Mouse (Mus musculus): ENCODE results near the gene Synj2.

Gene Synj2

DNA sequence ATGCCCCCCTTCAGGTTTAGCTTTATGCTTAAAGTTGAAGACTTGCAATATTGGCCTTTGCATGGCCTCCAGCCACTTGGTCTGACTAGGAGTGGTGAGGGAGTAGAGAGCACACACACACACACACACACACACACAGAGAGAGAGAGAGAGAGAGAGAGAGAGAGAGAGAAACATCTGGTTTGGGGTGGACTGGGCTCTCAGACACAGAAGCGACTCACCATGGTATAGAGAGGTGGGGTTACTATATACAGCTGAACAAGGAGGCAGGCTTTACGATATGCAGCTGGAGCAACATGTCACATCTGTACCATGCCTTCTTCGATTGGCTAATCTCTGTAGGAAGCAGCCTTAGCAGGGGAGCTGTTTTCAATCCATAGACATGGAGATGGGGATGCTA, 5.4 kb upstream of the Synj2 start:
- DNase-seq (ENCODE audit: low read depth), result peak; percentile 30

- peak; percentile 23 for DNase-seq (ENCODE audit: low read depth)
Measured at GRCm38 (mm10) chr17:5936276-5936675, 4.8 kb upstream of the Synj2 start.

- DNase-seq (ENCODE audit: low read depth), result no peak
Measured at GRCm38 (mm10) chr17:5937441-5937840, 3.6 kb upstream of the Synj2 start.

- no peak for DNase-seq (ENCODE audit: low read depth)
Measured at GRCm38 (mm10) chr17:5939871-5940270, 1.2 kb upstream of the Synj2 start.

DNA sequence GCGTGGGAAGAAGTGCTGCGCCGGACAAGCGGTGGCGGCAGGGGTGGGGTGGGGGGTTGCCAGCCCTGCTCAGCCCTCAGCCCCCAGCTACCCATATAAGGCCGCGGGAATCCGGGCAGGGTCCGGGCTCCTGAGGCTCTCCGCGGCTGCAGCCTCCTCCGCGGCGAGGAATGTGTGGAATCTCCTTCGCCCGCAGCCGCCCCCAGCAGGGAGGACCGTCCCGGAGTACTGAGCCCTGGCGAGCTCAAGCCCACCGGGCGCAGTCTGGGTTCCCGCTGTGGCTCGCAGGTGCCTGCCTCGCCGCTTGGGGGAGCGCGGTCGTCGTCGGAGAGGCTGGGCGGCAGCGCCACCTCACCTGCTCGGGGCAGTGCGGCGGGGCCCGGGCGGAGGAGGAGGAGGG, 288 bp upstream of the Synj2 start:
- peak; percentile 85 for DNase-seq (ENCODE audit: low read depth)

DNA sequence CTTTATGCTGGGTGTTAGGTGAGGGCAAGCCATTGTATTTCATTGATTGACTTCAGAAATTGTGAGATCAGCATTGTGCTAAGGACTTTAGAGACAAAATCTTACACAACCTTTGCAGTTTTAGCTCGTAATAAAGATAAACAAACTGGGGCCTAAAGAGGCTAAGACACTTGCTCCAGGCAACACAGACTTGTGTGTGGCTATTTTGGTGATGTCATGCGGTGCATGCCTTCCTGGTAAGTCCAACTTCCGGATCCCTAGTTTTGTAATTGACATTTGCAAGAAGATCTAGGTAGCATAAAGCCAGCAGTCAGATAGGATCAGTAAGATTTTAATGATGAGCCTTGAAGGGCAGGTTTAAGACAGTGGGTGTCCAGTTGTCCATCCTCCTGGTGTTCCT, 1.1 kb downstream of the Synj2 start:
- no peak for DNase-seq (ENCODE audit: low read depth)

GRCm38 (mm10) chr17:5943053-5943452, 2.0 kb downstream of the Synj2 start:
- DNase-seq (ENCODE audit: low read depth), result no peak

DNA sequence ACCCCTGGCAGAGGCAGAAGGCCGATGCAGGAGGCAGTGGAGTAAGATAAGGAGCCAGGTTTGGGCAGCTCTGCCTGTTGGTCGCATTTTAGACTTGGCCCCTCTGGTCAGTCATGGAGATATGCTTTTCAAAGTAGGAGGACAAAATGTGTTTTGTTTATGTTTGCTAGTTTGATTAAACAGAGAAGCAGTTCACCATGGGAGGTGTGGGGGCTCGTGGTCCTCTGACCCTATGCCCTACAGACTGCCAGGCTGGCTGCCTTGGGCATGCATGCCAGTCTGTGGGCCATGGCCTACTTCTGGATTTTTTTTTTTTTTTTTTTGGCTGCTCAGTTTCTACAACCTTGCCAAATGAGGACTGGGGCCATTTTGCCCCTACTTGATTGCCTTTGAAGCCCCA, 6.0 kb downstream of the Synj2 start:
- no peak for DNase-seq (ENCODE audit: low read depth)

GRCm38 (mm10) chr17:5952455-5952854, 11.4 kb downstream of the Synj2 start:
- DNase-seq (ENCODE audit: low read depth), result no peak

DNA sequence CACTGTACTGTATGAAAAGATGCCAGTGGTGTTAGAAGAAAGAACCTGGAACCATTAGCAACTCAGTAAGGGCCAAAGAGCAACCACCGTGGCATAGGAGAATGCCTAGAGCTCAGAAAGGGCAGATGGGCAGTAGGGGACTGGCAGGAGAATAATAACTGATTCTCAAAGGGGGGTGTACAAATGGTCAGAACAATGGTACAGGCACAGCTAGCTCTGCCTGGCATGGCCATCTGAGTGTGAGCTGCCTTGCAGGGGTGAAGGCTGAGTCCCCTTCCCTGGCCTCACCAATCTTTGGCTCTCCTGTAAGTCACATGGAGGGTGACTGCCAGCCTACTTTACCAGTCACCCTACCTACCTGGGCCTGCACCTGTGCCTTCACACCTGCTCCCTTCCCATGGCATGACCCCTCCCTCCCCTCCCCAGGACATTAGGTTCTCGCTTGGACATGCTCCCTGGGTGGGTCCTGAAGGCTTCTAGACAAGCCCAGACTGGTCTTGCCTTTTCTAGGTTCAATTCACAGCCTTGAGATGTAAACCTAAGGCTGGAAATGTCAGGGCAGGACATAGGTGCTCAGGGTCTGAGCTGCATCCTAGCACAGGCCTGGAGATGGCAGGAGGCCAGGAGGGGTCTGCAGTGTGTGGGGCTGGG, 15.4 kb downstream of the Synj2 start:
- DNase-seq (ENCODE audit: low read depth), result no peak

DNA sequence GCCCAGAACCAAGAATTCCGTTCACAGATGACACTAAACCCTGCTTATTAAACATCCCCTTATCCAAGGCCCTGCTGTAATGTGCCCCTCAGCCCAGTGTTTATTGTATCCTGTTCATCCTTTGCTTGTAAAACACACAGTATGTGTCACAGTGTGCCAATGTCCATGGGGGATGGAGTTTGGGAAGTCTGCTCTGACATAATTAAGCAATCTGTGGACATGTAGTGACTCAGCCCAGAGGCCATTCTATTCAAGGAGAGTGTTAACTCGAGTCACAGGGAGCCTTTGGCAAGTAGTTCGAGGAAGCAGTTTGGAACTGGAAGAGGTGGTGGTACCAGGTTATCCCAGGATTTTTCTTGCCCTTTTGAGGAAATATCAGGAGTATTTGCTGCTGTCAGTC, 16.0 kb downstream of the Synj2 start:
- DNase-seq (ENCODE audit: low read depth), result no peak

- DNase-seq (ENCODE audit: low read depth), result no peak
Measured at GRCm38 (mm10) chr17:5958229-5958628, 17.1 kb downstream of the Synj2 start.

DNA sequence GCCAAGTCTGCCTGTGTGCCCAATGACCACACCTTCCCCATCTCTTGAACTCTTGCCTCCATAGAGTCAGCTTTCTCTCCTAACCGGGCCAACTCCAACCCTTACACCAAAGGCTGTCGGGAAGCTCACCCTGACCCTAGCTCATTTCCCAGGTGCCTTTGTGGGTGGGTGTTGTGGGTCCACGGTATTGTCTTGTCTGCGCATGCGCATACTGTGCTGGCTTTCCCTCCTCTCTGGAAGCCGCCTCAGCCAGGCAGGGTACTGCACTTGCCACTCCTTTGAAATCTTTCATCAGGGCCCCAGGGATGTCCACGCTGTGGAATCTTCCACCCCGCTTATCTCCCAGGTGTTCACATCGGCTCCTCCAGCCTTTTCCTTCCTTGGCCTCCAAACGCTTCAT, 17.6 kb downstream of the Synj2 start:
- DNase-seq (ENCODE audit: low read depth), result no peak

- DNase-seq (ENCODE audit: low read depth), result no peak
Measured at GRCm38 (mm10) chr17:5959096-5959495, 18.0 kb downstream of the Synj2 start.

DNA sequence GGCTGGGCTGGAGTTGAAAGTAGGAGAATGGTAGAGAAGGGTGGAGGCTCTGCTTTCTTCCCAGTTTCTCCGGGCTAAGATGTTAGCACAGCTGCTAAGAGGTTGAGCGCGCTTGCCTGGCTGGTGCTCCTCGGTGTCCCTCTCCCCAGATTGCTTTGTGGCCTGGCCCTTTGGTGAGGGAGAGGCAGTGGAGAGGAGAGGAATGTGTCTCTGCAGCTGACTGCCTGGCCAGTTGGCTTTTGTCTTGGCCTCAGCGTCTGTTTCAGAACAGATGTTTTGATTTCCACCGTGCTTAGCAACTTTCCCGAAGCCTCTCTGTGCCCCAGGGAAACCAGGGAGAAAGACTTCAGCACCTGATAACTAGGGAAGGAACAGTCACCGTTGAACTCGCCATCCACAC, 18.7 kb downstream of the Synj2 start:
- DNase-seq (ENCODE audit: low read depth), result no peak

GRCm38 (mm10) chr17:5963766-5964165, 22.7 kb downstream of the Synj2 start:
- DNase-seq (ENCODE audit: low read depth), result no peak

- no peak for DNase-seq (ENCODE audit: low read depth)
Measured at GRCm38 (mm10) chr17:5965084-5965781, 24.2 kb downstream of the Synj2 start.

- DNase-seq (ENCODE audit: low read depth), result no peak
Measured at GRCm38 (mm10) chr17:5966706-5967105, 25.6 kb downstream of the Synj2 start.

GRCm38 (mm10) chr17:5968562-5968961, 27.5 kb downstream of the Synj2 start:
- no peak for DNase-seq (ENCODE audit: low read depth)

GRCm38 (mm10) chr17:5969246-5969645, 28.2 kb downstream of the Synj2 start:
- DNase-seq (ENCODE audit: low read depth), result no peak

GRCm38 (mm10) chr17:5970298-5970821, 29.3 kb downstream of the Synj2 start:
- no peak for DNase-seq (ENCODE audit: low read depth)

- DNase-seq (ENCODE audit: low read depth), result peak; percentile 37
Measured at GRCm38 (mm10) chr17:5973536-5973935, 32.5 kb downstream of the Synj2 start.

DNA sequence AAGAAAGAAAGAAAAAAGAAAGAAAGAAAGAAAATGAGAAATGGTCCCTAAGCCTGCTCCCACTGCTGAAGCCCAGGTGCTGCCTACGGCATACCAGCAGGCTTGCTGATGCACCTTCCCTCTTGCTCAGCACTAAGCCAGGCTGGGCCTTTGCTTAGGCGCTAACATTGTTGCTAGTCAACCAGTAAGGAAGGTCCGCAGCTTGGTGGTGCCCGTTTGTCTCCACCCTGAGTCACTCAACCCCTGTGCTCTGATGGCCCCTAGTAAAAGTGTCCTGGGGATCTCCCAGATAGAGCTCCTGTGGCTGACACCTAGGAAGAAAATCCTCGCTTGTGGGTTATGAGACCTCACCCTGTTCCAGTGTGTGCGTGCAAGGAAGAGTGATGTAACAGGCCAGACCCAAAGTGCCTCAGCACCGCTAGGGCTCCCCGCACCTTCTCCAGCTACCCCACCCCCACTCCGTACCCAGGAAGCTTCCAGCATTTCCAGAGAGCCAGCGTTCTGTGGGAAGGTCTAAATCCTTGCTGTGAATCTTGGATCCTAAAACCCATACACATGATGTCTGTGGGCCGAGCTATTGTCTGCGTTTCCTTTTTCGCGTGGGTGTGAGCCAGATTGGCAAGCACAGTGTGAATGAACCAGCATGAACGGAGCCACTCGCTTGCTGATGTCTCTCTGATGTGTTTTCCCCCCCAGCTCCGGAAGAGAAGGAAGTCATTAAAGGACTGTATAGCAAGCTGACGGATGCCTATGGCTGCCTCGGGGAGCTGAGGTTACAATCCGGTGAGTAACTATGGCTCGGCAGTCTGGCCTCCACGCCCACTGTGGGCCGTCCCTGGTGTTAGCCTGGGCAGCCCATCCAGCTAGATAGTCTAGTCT, 34.3 kb downstream of the Synj2 start:
- DNase-seq (ENCODE audit: low read depth), result peak; percentile 85

All from induced T-regulatory cell, adult 2 months (primary cell).